Mouse (Mus musculus) kidney, postnatal 0 days (tissue): ENCODE results near the gene CT030661.1. TPM values are rescaled to one million over a fixed set of nuclear protein-coding genes. Genes with fewer than 3 reads are reported as not detected.

Experiments used
- polyA plus RNA-seq: library from polyadenylated mRNA; unstranded; fragments of >200 nt; fragmentation: Nextera tagmentation; extraction: Ambion mirVana; gene quantifications from 2 replicates; pipeline ENCODE4 v1.2.1, GENCODE M21; 2015

Gene CT030661.1
- polyA plus RNA-seq, 1 experiment from 2014 or later: 12.2 TPM

Other genes starting within 250 kb of the CT030661.1 start
- 3.4 and 3.5 TPM in 2 replicates for gene Zfp947, start 148.6 kb downstream of the CT030661.1 start, polyA plus RNA-seq
- gene Zfp994, start 89.2 kb downstream of the CT030661.1 start, polyA plus RNA-seq: 3.7 TPM in 2 replicates
- gene Zfp944, start 46.6 kb upstream of the CT030661.1 start, polyA plus RNA-seq: 12.4 and 13.0 TPM in 2 replicates
- gene Zfp758, start 46.6 kb upstream of the CT030661.1 start, polyA plus RNA-seq: 7.7 and 9.1 TPM in 2 replicates
- 11.6 and 11.8 TPM in 2 replicates for gene Zfp946, start 109.4 kb upstream of the CT030661.1 start, polyA plus RNA-seq